Mouse (Mus musculus): Measurements from ENCODE around the gene Spink2. TPM values are rescaled to one million over a fixed set of nuclear protein-coding genes. Genes with fewer than 3 reads are reported as not detected.
A peak's percentile ranks its signal among the peaks of the same experiment; 100 is the strongest.

Gene Spink2
- polyA plus RNA-seq, 1 experiment from 2014 or later = 3.2 TPM

DNA sequence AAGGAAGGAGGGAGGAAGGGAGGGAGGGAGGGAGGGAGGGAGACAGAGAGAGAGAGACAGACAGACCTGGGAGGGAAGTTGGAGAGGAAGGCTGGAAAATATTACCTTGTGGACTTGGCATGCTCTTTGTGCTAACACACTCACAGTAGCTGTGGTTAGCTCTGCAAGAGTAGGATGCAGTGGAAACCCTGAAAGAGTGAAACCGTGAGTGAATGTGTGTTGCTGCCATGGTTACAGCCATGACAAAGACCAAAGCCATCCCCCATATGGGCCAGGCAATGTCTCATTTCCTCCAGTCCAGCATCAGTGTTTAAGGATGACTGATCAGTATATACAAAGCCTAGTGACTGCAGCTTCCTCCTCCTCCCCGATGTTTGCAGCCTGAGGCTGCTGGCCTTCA lies 6.5 kb upstream of the Spink2 start:
- H3K27me3 ChIP-seq (ENCODE audit: control insufficient read depth, insufficient read depth, low read length) = no peaks in the 10 kb centered on the region
- no peaks in the 10 kb centered on the region for H3K9me3 ChIP-seq (replicated peaks; ENCODE audit: control insufficient read depth, low read length)
- H3K4me2 ChIP-seq (ENCODE audit: low read depth, low read length) = peak overlapping the region; percentile 38; the same call in 1 of the 2 replicates
- no peaks in the 10 kb centered on the region for H3K4me1 ChIP-seq (ENCODE audit: control insufficient read depth, insufficient read depth, low read length)
- ATAC-seq (ENCODE audit: insufficient read depth, low FRiP score) = peak; percentile 49; the same call in 1 of the 2 replicates
- no peak overlapping the region for H3K27ac ChIP-seq (ENCODE audit: low read length)
- H3K4me3 ChIP-seq (replicated peaks; ENCODE audit: low read length) = peak overlapping the region; percentile 32
- WGBS = 11% methylated on average over 2 of the region's 2 CpGs
- no peak overlapping the region for H3K9ac ChIP-seq (ENCODE audit: low read length)
- no peaks in the 10 kb centered on the region for H3K36me3 ChIP-seq (ENCODE audit: control insufficient read depth, insufficient read depth, low read length)

DNA sequence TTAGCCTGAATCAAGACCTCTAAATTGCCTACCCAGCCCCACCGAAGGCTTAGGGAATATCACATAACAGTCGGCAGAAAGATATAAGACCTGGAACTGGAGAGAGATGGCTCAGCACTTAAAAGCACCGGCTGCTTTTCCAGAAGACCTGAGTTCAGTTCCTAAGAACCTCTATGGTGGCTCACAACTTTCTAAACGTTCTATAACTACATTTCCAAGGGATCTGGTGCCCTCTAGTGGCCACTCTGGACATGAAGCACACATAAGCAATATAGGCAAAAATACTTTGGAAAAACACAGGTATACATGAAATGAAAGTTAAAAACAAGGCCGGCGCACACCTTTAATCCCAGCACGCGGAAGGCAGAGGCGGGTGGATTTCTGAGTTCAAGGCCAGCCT lies 5.9 kb upstream of the Spink2 start:
- Histone ChIP-seq H3K4me3 (replicated peaks; ENCODE audit: low read length) (peak overlapping the region; percentile 32), H3K9me3 (replicated peaks; ENCODE audit: control insufficient read depth, low read length) (no peaks in the 10 kb centered on the region), H3K4me1 (ENCODE audit: control insufficient read depth, insufficient read depth, low read length) (no peaks in the 10 kb centered on the region), H3K36me3 (ENCODE audit: control insufficient read depth, insufficient read depth, low read length) (no peaks in the 10 kb centered on the region), H3K9ac (ENCODE audit: low read length) (no peak overlapping the region; the same call in 1 of the 2 replicates), H3K27me3 (ENCODE audit: control insufficient read depth, insufficient read depth, low read length) (no peaks in the 10 kb centered on the region), H3K4me2 (ENCODE audit: low read depth, low read length) (peak overlapping the region; percentile 38), H3K27ac (ENCODE audit: low read length) (no peak overlapping the region)
- WGBS = 12% methylated on average over 9 of the region's 9 CpGs
- ATAC-seq (ENCODE audit: insufficient read depth, low FRiP score) = peak; percentile 56; the same call in 1 of the 2 replicates

DNA sequence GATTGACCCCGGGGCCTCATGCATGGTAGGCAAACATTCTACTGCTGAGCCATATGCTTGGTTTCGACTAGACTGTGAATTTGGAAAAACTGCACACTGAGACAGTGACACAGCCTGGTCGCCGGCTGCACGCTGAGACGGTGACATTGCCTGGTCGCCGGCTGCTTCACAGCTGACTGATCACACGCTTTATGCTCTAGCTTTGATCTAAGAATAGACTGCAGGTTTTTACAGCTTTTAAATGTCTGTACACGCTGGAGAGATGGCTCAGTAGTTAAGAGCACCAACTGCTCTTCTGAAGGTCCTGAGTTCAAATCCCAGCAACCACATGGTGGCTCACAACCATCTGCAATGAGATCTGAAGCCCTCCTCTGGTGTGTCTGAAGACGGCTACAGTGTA lies 5.1 kb downstream of the Spink2 start:
- 82% methylated on average over 11 of the region's 11 CpGs for WGBS
- peaks cover 2% of the 10 kb centered on the region; the same call in 1 of the 2 replicates for H3K4me1 ChIP-seq (ENCODE audit: control insufficient read depth, insufficient read depth, low read length)
- H3K9me3 ChIP-seq (replicated peaks; ENCODE audit: control insufficient read depth, low read length) = no peaks in the 10 kb centered on the region
- no peak for ATAC-seq (ENCODE audit: insufficient read depth, low FRiP score)
- H3K27ac ChIP-seq (ENCODE audit: low read length) = no peak overlapping the region
- no peak overlapping the region for H3K4me3 ChIP-seq (replicated peaks; ENCODE audit: low read length)
- no peak overlapping the region for H3K9ac ChIP-seq (ENCODE audit: low read length)
- H3K27me3 ChIP-seq (ENCODE audit: control insufficient read depth, insufficient read depth, low read length) = no peaks in the 10 kb centered on the region
- H3K4me2 ChIP-seq (ENCODE audit: low read depth, low read length) = no peak overlapping the region
- H3K36me3 ChIP-seq (ENCODE audit: control insufficient read depth, insufficient read depth, low read length) = no peaks in the 10 kb centered on the region

DNA sequence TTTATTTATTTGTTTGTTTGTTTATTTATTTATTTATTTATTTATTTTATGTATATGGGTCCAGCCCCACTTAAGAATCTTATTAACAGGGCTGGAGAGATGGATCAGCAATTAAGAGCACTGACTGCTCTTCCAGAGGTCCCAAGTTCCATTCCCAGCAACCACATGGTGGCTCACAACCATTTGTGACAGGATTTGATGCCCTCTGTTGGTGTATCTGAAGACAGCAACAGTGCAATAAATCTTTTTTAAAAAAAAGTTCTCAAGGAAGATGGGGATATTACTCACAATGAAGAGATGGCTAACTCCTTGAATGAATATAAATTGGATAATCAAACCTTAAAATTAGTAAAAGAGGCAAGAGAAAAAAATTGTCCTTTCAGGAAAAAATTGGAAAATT lies 9.0 kb downstream of the Spink2 start:
- H3K27ac ChIP-seq (ENCODE audit: low read length) = no peak overlapping the region
- H3K27me3 ChIP-seq (ENCODE audit: control insufficient read depth, insufficient read depth, low read length) = no peaks in the 10 kb centered on the region
- H3K4me1 ChIP-seq (ENCODE audit: control insufficient read depth, insufficient read depth, low read length) = no peaks in the 10 kb centered on the region
- H3K36me3 ChIP-seq (ENCODE audit: control insufficient read depth, insufficient read depth, low read length) = no peaks in the 10 kb centered on the region
- no peaks in the 10 kb centered on the region for H3K9me3 ChIP-seq (replicated peaks; ENCODE audit: control insufficient read depth, low read length)
- no peak for ATAC-seq (ENCODE audit: insufficient read depth, low FRiP score)
- H3K9ac ChIP-seq (ENCODE audit: low read length) = no peak overlapping the region
- H3K4me3 ChIP-seq (replicated peaks; ENCODE audit: low read length) = no peak overlapping the region
- H3K4me2 ChIP-seq (ENCODE audit: low read depth, low read length) = no peak overlapping the region

DNA sequence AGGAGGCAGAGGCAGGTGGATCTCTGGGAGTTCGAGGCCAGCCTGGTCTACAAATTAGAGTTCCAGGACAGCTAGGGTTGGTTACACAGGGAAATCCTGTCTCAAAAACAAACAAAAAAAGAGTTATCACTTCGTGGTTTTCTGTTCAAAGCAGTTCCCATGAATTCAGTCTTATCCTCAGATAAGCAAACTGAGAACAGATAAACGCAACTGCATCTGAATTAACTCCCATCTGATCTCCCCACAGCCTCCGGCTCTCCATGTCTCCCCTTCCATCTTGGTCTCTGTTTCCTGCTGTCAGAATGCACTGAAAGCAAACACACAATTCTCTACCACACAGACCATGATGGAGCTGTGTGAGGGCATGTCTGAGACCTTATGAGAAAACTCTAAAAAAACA lies 10.6 kb downstream of the Spink2 start:
- no peak for ATAC-seq (ENCODE audit: insufficient read depth, low FRiP score)
- H3K9ac ChIP-seq (ENCODE audit: low read length) = no peak overlapping the region
- no peak overlapping the region for H3K27ac ChIP-seq (ENCODE audit: low read length)
- 57% methylated on average over 4 of the region's 4 CpGs for WGBS
- no peak overlapping the region for H3K4me2 ChIP-seq (ENCODE audit: low read depth, low read length)
- no peaks in the 10 kb centered on the region for H3K9me3 ChIP-seq (replicated peaks; ENCODE audit: control insufficient read depth, low read length)
- H3K27me3 ChIP-seq (ENCODE audit: control insufficient read depth, insufficient read depth, low read length) = no peaks in the 10 kb centered on the region
- H3K36me3 ChIP-seq (ENCODE audit: control insufficient read depth, insufficient read depth, low read length) = no peaks in the 10 kb centered on the region
- no peak overlapping the region for H3K4me3 ChIP-seq (replicated peaks; ENCODE audit: low read length)
- H3K4me1 ChIP-seq (ENCODE audit: control insufficient read depth, insufficient read depth, low read length) = no peaks in the 10 kb centered on the region

DNA sequence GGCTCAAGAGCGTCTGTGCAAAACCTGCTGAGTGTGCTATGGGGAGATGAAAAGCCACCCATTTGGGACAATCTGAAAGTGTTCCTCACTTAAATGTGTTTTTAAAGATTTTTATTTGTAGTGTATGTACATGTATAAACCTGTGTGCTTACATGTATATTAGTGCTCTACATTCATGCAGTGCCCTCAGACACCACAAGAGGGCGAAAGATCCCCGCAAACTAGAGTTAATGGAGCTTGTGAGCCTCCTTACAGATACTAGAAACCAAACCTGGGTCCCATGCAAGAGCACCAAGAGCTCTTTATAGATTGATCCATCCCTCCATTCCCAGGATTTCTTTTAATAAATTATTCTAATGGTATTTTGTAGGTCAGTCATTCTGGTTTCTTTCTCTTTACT lies 17.3 kb downstream of the Spink2 start:
- no peaks in the 10 kb centered on the region for H3K27me3 ChIP-seq (ENCODE audit: control insufficient read depth, insufficient read depth, low read length)
- no peaks in the 10 kb centered on the region for H3K36me3 ChIP-seq (ENCODE audit: control insufficient read depth, insufficient read depth, low read length)
- WGBS = 45% methylated on average over 3 of the region's 3 CpGs
- H3K4me2 ChIP-seq (ENCODE audit: low read depth, low read length) = no peak overlapping the region
- no peak overlapping the region for H3K9ac ChIP-seq (ENCODE audit: low read length)
- no peaks in the 10 kb centered on the region for H3K4me1 ChIP-seq (ENCODE audit: control insufficient read depth, insufficient read depth, low read length)
- ATAC-seq (ENCODE audit: insufficient read depth, low FRiP score) = no peak
- H3K9me3 ChIP-seq (replicated peaks; ENCODE audit: control insufficient read depth, low read length) = no peaks in the 10 kb centered on the region; the same call in 1 of the 2 replicates
- H3K4me3 ChIP-seq (replicated peaks; ENCODE audit: low read length) = no peak overlapping the region
- no peak overlapping the region for H3K27ac ChIP-seq (ENCODE audit: low read length)

DNA sequence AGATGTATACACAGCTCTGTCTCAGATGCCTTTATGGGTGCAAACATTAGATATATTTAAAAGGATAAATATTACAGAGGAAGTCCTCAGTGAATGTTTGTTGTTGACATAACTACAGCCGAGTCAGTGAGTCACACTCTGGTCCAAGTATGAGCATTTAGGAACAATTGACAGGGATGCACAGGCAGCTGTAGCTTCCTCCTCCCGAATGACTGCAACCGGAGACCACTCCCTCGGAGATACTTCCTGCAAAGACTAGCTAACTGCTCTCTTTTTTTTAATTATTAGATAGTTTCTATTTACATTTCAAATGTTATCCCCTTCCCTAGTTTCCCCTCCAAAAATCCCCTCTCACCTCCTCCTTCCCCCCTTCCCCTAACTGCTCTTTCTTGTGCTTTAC lies 18.0 kb downstream of the Spink2 start:
- H3K4me3 ChIP-seq (replicated peaks; ENCODE audit: low read length) = no peak overlapping the region
- no peaks in the 10 kb centered on the region for H3K4me1 ChIP-seq (ENCODE audit: control insufficient read depth, insufficient read depth, low read length)
- WGBS = 49% methylated on average over 4 of the region's 4 CpGs
- no peak for ATAC-seq (ENCODE audit: insufficient read depth, low FRiP score)
- no peak overlapping the region for H3K27ac ChIP-seq (ENCODE audit: low read length)
- H3K4me2 ChIP-seq (ENCODE audit: low read depth, low read length) = no peak overlapping the region
- no peaks in the 10 kb centered on the region for H3K27me3 ChIP-seq (ENCODE audit: control insufficient read depth, insufficient read depth, low read length)
- H3K9me3 ChIP-seq (replicated peaks; ENCODE audit: control insufficient read depth, low read length) = no peaks in the 10 kb centered on the region; the same call in 1 of the 2 replicates
- H3K36me3 ChIP-seq (ENCODE audit: control insufficient read depth, insufficient read depth, low read length) = no peaks in the 10 kb centered on the region
- H3K9ac ChIP-seq (ENCODE audit: low read length) = no peak overlapping the region

DNA sequence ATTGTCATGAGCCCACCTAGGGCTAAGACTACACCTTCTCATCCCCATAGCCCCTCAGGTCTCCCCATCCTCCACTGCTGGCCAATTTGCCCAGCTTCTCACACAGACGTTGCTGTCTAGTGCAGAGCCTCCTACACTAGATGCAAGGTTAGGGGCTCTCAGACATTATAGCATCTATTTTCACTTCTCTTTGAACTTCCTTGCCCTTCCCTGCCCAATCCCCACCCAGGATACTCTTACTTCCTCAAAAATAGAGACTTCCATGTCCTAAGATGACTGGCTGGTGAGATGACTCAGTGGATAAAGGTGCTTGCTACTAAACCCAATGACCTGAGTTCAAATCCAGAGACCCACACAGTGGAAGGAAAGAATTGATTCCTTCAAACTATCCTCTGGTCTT lies 19.6 kb downstream of the Spink2 start:
- no peak overlapping the region for H3K4me2 ChIP-seq (ENCODE audit: low read depth, low read length)
- H3K27ac ChIP-seq (ENCODE audit: low read length) = no peak overlapping the region
- H3K4me3 ChIP-seq (replicated peaks; ENCODE audit: low read length) = no peak overlapping the region
- no peaks in the 10 kb centered on the region for H3K4me1 ChIP-seq (ENCODE audit: control insufficient read depth, insufficient read depth, low read length)
- no peaks in the 10 kb centered on the region for H3K36me3 ChIP-seq (ENCODE audit: control insufficient read depth, insufficient read depth, low read length)
- ATAC-seq (ENCODE audit: insufficient read depth, low FRiP score) = no peak
- H3K27me3 ChIP-seq (ENCODE audit: control insufficient read depth, insufficient read depth, low read length) = no peaks in the 10 kb centered on the region
- no peak overlapping the region for H3K9ac ChIP-seq (ENCODE audit: low read length)
- H3K9me3 ChIP-seq (replicated peaks; ENCODE audit: control insufficient read depth, low read length) = no peaks in the 10 kb centered on the region; the same call in 1 of the 2 replicates
- WGBS = 87% methylated on average over 1 of the region's 1 CpGs

DNA sequence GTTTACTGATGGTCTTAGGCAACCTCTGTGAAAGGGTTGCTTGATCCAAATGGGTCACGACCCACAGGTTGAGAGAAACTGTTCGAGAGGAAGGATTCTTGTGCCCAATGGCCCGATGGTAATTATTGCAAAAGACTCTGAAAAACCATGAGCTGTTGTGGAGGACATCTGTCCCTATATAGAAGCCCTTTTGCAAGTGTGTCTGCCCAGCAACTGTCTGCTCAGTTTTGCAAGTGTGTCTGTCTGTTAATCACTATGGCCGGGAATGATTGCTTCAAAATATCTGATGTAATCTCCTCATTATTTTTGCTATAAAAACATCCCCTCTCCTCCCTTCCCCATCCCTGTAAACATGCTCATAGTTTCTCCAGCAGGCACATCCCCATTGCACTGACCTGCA lies 20.2 kb downstream of the Spink2 start:
- WGBS = 70% methylated on average over 4 of the region's 4 CpGs
- H3K4me2 ChIP-seq (ENCODE audit: low read depth, low read length) = no peak overlapping the region
- H3K27me3 ChIP-seq (ENCODE audit: control insufficient read depth, insufficient read depth, low read length) = no peaks in the 10 kb centered on the region
- H3K4me3 ChIP-seq (replicated peaks; ENCODE audit: low read length) = no peak overlapping the region
- H3K27ac ChIP-seq (ENCODE audit: low read length) = no peak overlapping the region
- H3K4me1 ChIP-seq (ENCODE audit: control insufficient read depth, insufficient read depth, low read length) = no peaks in the 10 kb centered on the region
- no peak for ATAC-seq (ENCODE audit: insufficient read depth, low FRiP score)
- no peaks in the 10 kb centered on the region for H3K36me3 ChIP-seq (ENCODE audit: control insufficient read depth, insufficient read depth, low read length)
- no peaks in the 10 kb centered on the region; the same call in 1 of the 2 replicates for H3K9me3 ChIP-seq (replicated peaks; ENCODE audit: control insufficient read depth, low read length)
- no peak overlapping the region for H3K9ac ChIP-seq (ENCODE audit: low read length)

DNA sequence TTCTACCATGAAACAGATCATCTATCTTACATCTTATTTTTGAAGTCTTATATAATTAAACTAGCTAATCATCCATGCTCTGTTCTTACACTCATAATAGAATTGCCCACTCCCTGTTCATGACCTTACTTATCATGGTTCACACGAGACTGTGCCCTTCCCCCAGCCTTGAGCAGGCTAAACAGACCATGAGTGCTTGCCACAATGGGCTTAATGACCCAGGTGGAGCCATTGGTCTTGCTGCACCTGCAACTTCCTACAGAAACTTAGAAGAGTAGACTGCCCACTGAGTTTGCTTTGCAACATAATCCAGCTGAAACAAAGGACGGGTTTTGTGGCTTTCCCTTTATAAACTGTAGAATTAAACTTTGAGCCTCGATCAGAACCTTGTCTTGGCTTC lies 22.5 kb downstream of the Spink2 start:
- Histone ChIP-seq H3K9ac (ENCODE audit: low read length) (no peak overlapping the region), H3K27ac (ENCODE audit: low read length) (no peak overlapping the region), H3K4me3 (replicated peaks; ENCODE audit: low read length) (no peak overlapping the region), H3K4me2 (ENCODE audit: low read depth, low read length) (no peak overlapping the region), H3K9me3 (replicated peaks; ENCODE audit: control insufficient read depth, low read length) (no peaks in the 10 kb centered on the region; the same call in 1 of the 2 replicates), H3K36me3 (ENCODE audit: control insufficient read depth, insufficient read depth, low read length) (no peaks in the 10 kb centered on the region), H3K4me1 (ENCODE audit: control insufficient read depth, insufficient read depth, low read length) (no peaks in the 10 kb centered on the region), H3K27me3 (ENCODE audit: control insufficient read depth, insufficient read depth, low read length) (no peaks in the 10 kb centered on the region)
- ATAC-seq (ENCODE audit: insufficient read depth, low FRiP score) = no peak
- WGBS = 55% methylated on average over 3 of the region's 3 CpGs

Measured in stomach, embryonic 16.5 days (tissue).